Mouse (Mus musculus): ENCODE measurements at regions not wholly inside any gene's neighbourhood (a gene's known extent, or its start where the extent isn't known, plus 50 kb on each side); places are given as distances from the start of the nearest gene placed in this dataset.
"Not testable (repeated sequence)": the region's sequence is repeated elsewhere in the genome, so short reads cannot be mapped to it uniquely, and the experiment has no call there.

DNA sequence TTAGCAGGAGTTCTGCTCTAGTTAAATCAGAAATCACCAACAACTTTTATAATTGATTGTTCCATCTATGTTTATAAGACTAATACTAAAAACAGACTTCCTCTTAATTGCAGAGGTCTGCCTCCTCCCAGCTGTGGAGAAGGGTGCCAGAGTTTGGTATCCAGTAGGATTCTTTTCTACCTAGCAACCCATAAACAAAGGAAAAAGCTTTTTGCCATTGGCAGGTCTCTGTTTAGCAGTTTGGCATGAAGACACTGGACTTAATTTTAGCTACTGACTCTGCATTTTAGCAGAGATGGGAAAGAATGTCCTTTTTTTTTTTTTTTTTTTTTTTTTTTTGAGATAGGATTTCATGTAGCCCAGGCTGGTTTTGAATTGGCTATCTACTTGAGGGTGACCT is 1628.4 kb downstream of the A830018L16Rik start:
- DNase-seq (ENCODE audit: low spot score in 2 of 2) = no peak

GRCm38 (mm10) chr1:13050140-13050775 is 1636.4 kb downstream of the A830018L16Rik start:
- no peak for DNase-seq (ENCODE audit: low spot score in 2 of 2)

DNA sequence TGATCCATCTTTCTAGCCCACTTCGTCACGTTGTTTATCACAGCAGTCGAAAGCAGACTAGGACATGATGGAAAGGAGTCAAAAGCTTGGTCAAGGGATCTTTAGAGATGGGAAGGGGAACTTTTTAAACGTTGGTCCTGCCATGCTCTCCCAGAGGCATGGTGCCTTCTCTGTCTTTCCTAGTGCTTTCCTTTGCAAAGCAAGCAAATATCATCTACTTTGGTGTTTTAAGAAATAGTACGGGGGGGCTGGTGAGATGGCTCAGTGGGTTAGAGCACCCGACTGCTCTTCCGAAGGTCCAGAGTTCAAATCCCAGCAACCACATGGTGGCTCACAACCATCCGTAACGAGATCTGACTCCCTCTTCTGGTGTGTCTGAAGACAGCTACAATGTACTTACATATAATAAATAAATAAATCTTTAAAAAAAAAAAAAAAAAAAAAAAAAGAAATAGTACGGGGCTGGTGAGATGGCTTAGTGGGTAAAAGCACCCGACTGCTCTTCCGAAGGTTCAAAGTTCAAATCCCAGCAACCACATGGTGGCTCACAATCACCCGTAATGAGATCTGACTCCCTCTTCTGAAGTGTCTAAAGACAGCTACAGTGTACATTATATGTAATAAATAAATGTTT is 1637.6 kb downstream of the A830018L16Rik start:
- not testable (repeated sequence) for DNase-seq (ENCODE audit: low spot score in 2 of 2)

GRCm38 (mm10) chr1:13052067-13052460 is 1638.2 kb downstream of the A830018L16Rik start:
- DNase-seq (ENCODE audit: low spot score in 2 of 2) = peak in 1 of 2 experiments; percentile 7

DNA sequence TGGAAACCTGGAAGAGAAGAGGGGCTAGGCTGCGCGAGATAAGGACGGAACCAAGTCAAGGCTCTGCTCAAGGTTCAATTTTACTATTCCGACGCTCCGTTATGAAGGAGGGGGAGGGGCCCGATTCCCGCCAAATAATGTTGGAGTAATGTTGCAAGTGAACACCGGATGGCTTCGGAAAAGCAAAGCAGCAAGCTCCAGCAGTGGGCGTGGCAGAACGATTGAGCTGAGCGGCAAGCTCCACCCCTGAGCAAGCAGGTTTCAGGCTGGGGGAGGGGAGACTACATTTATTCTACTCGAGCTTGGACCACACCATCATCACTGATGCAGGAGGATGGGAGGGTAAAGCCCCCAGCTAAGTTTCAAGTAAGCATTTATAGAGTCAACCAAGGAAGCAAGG is 1643.8 kb downstream of the A830018L16Rik start:
- DNase-seq (ENCODE audit: low spot score in 2 of 2) = no peak

DNA sequence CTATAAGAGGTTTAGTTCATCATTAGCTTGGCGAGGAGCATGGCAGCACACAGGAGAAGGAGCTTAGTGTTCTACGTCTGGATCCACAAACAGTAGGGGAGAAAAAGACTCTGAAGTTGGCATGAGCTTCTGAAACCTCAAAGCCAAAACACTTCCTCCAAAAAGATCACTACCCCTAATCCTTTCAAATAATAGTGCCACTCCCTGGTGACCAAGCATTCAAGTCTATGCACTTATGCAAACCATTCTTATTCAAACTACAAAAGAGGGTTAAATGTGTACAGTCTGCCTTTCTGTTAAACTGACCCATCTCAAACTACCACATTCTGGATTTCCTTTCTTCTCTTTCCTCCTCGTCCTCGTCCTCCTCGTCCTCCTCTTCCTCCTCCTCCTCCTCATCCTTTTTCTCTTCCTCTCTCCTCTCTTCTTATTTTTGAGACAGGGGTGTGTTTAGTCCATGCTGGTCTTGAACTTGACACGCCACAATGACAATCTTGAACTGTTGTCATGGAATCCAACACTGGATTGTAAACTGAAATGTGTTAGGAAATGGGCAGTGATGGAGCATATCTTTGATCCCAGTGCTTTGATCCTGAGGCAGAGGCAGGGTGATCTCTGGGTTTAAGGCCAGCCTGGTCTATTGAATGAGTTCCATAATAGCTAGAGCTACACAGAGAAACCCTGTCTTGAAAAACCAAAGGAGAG is 1645.9 kb downstream of the A830018L16Rik start:
- no peak for DNase-seq (ENCODE audit: low spot score in 2 of 2)
